Mouse (Mus musculus) olfactory bulb, adult 2 months (tissue): ENCODE measurements around the gene Fastkd5.

Experiments
- CTCF ChIP-seq: fragments of 200-500 bp; IDR thresholded peaks from 2 replicates; pipeline ENCODE4 v1.5.1; 2012; ENCODE audit warnings: low read depth, mild to moderate bottlenecking, low read length, moderate library complexity; ENCODE audit not compliant: insufficient read depth
- POLR2A ChIP-seq: fragments of 200-500 bp; IDR thresholded peaks from 2 replicates; pipeline ENCODE4 v1.6.1; 2012; ENCODE audit warnings: mild to moderate bottlenecking, low read depth, low read length, moderate library complexity; ENCODE audit not compliant: insufficient read depth

DNA sequence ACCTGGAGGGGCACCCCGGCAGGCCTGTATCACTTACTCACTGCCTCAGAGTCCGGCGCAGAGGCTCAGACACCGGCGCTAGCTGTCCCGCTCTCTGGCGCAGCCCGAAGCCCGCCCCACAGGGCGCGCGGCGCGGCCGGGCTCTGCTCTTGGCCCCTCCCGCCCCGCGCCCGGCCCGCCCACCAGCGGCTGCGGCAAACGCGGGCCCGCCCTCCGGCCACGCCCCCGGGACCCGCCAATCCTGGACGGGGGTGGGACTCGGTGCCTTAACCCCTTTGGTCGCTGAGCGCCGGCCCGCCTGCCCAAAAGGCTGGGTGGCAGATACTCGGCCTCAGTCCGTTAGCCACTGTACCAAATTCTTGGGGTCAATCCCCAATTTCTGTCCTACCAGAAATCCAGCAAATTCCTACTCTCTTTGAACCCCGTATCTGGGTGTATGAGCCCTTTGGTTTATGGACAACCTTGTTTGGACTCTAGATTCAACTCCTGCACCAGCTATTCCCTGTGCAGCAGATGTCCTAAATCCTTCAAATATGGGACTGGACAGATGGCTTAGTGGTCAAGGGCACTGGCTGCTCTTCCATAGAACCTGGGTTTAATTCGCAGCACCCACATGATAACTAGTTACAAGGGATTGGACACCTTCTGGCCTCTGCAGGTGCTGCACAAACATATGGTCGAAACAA is 13.0 kb upstream of the Fastkd5 start, which contains the start of gene Lzts3:
- TF ChIP-seq POLR2A (peak; percentile 76), CTCF (no peak)
